Mouse (Mus musculus) thymus, adult 2 months (tissue): ENCODE measurements at regions not wholly inside any gene's neighbourhood (a gene's known extent, or its start where the extent isn't known, plus 50 kb on each side); places are given as distances from the start of the nearest gene placed in this dataset.

Experiments
- CTCF ChIP-seq: fragments of 200-500 bp; IDR thresholded peaks from 2 replicates; pipeline ENCODE4 v1.5.1; 2012; ENCODE audit warnings: mild to moderate bottlenecking, control low read depth, low read length, moderate library complexity, borderline replicate concordance; ENCODE audit not compliant: control insufficient read depth, poor library complexity, insufficient read depth; ENCODE audit errors: extremely low read depth
- POLR2A ChIP-seq: fragments of 200-500 bp; IDR thresholded peaks from 2 replicates; pipeline ENCODE4 v1.6.1; 2012; ENCODE audit warnings: mild to moderate bottlenecking, low read length, control low read depth, moderate library complexity; ENCODE audit not compliant: control insufficient read depth, poor library complexity, insufficient read depth; ENCODE audit errors: extremely low read depth

DNA sequence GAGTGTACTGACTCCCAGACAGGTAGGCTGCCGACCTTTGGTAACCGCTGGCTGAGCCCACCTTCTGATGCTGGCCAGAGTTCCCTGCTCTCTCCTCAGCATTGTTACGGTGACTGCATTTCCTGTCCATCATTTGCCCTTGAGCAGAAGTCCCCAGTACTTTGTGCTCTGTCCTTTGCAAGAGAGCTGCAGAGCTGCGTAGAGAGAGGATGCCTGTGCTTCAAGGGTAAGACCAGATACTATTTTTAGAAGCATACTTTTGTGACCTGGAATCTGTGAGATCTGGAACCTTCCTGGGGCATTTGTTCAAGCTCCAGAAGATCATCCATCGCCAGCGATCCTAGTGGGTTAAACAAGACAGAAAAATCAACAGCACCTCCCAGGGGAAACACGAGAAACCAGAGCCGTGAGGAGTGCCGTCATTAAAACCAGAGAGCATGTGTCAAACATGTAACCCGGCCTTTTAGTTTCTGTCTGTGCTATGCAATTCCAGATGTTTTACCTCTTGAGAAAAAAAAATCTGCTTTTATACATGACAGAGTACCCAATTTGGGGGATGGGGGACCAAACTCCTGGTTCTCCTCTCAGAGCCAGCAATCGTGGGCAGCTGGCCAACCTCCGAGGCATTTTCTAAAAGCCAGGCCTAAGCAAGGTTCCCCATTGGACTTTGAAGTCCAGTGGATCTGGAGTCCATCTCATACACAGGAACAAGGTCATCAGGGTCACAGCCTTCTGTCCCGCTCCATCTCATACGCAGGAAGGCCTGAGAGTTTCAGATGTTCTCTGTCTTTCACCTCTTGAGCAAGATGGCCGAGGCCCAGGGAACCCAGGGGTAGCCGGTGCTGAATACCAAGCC lies 73.5 kb upstream of the Aldh1b1 start:
- TF ChIP-seq POLR2A (no peak), CTCF (no peak)
